Mouse (Mus musculus) cerebellum, adult 9-11 months (tissue): ENCODE measurements around the gene Hip1.

Source experiments
- DNase-seq: peaks from one replicate; pipeline ENCODE4 v3.0.0; 2022

The Hip1 gene

GRCm38 (mm10) chr5:135544865-135545797 is at the start of gene Hip1:
Gene Hip1, minus strand, starts transcription at chr5:135545120.
- peak; percentile 100 for DNase-seq

GRCm38 (mm10) chr5:135589996-135590784 is 45.3 kb upstream of the Hip1 start:
- DNase-seq = no peak

GRCm38 (mm10) chr5:135587764-135588163 is 42.8 kb upstream of the Hip1 start:
- no peak for DNase-seq

GRCm38 (mm10) chr5:135585691-135586090 is 40.8 kb upstream of the Hip1 start:
- no peak for DNase-seq

- DNase-seq = no peak
Measured at GRCm38 (mm10) chr5:135582330-135582729, 37.4 kb upstream of the Hip1 start.

GRCm38 (mm10) chr5:135579331-135579751 is 34.4 kb upstream of the Hip1 start:
- no peak for DNase-seq

- DNase-seq = no peak
Measured at GRCm38 (mm10) chr5:135576055-135576454, 31.1 kb upstream of the Hip1 start.

GRCm38 (mm10) chr5:135573006-135573405 is 28.1 kb upstream of the Hip1 start, which contains the start of gene Ccl24:
Gene Ccl24, minus strand, starts transcription at chr5:135573049.
- no peak for DNase-seq

- no peak for DNase-seq
Measured at GRCm38 (mm10) chr5:135568698-135569097, 23.8 kb upstream of the Hip1 start.

GRCm38 (mm10) chr5:135567556-135568265 is 22.8 kb upstream of the Hip1 start:
- no peak for DNase-seq

- DNase-seq = no peak
Measured at GRCm38 (mm10) chr5:135563469-135563868, 18.5 kb upstream of the Hip1 start, which contains the start of gene Ccl26. Gene Ccl26, minus strand, starts transcription at chr5:135563569.

GRCm38 (mm10) chr5:135557671-135558070 is 12.8 kb upstream of the Hip1 start:
- DNase-seq = no peak

- no peak for DNase-seq
Measured at GRCm38 (mm10) chr5:135557051-135557450, 12.1 kb upstream of the Hip1 start.

- no peak for DNase-seq
Measured at GRCm38 (mm10) chr5:135556259-135556658, 11.3 kb upstream of the Hip1 start.

- no peak for DNase-seq
Measured at GRCm38 (mm10) chr5:135551591-135551990, 6.7 kb upstream of the Hip1 start.

GRCm38 (mm10) chr5:135550910-135551309 is 6.0 kb upstream of the Hip1 start:
- no peak for DNase-seq

- DNase-seq = no peak
Measured at GRCm38 (mm10) chr5:135547990-135548389, 3.1 kb upstream of the Hip1 start.

GRCm38 (mm10) chr5:135544032-135544558 is 825 bp downstream of the Hip1 start:
- DNase-seq = peak; percentile 58

- DNase-seq = no peak
Measured at GRCm38 (mm10) chr5:135537794-135538214, 7.1 kb downstream of the Hip1 start.

- DNase-seq = no peak
Measured at GRCm38 (mm10) chr5:135537326-135537725, 7.6 kb downstream of the Hip1 start.

- no peak for DNase-seq
Measured at GRCm38 (mm10) chr5:135535867-135536266, 9.1 kb downstream of the Hip1 start.

- no peak for DNase-seq
Measured at GRCm38 (mm10) chr5:135533431-135533830, 11.5 kb downstream of the Hip1 start.
